Mouse (Mus musculus) C2C12 (cell line): Measurements from ENCODE around the gene Twist2.

ENCODE experiments used
- CEBPB ChIP-seq: IDR thresholded peaks from one replicate; pipeline ENCODE4 v1.6.1; 2011; ENCODE audit warnings: low read depth, mild to moderate bottlenecking, control low read depth, moderate library complexity
- CTCF ChIP-seq: IDR thresholded peaks from one replicate; pipeline ENCODE4 v1.5.1; 2011; ENCODE audit not compliant: control insufficient read depth, insufficient read depth, insufficient read length
- FOSL1 ChIP-seq: IDR thresholded peaks from one replicate; pipeline ENCODE4 v1.8.0; 2011; ENCODE audit warnings: mild to moderate bottlenecking, low read length; ENCODE audit not compliant: poor library complexity, insufficient read depth, severe bottlenecking
- MAX ChIP-seq: IDR thresholded peaks from one replicate; pipeline ENCODE4 v1.6.1; 2011; ENCODE audit warnings: mild to moderate bottlenecking, control low read depth
- MYOG ChIP-seq: IDR thresholded peaks from one replicate; pipeline ENCODE4 v1.6.1; 2011; ENCODE audit not compliant: control insufficient read depth, insufficient read length; ENCODE audit errors: extremely low read depth
- USF1 ChIP-seq: IDR thresholded peaks from one replicate; pipeline ENCODE4 v1.6.1; 2011; ENCODE audit warnings: low read depth, mild to moderate bottlenecking, control low read depth, moderate library complexity

GRCm38 (mm10) chr1:91839979-91840378, 38.7 kb downstream of the Twist2 start:
- TF ChIP-seq CTCF = no peak
- TF ChIP-seq USF1 = no peak
- TF ChIP-seq FOSL1 = no peak
- no peak for TF ChIP-seq MAX
- no peak for TF ChIP-seq MYOG
- no peak for TF ChIP-seq CEBPB
